Mouse (Mus musculus) hematopoietic stem cell, adult 5-6 weeks (primary cell): ENCODE measurements around the gene Ctrl. TPM values are rescaled to one million over a fixed set of nuclear protein-coding genes. Genes with fewer than 3 reads are reported as not detected.

Source experiments
- ATAC-seq, 2 experiments: fragments of 125-278 bp in 1 of 2; replicated peaks in 1 of 2; 2 replicates each; pipeline ENCODE4 v1.8.0; 2016 to 2017; ENCODE audit warnings: inconsistent platforms in 2 of 2, mild to moderate bottlenecking in 2 of 2, moderate number of reproducible peaks in 2 of 2, low read depth in 1 of 2, moderate TSS enrichment in 1 of 2; ENCODE audit not compliant: low FRiP score in 2 of 2, poor library complexity in 2 of 2, severe bottlenecking in 2 of 2, insufficient read depth in 1 of 2, low TSS enrichment in 1 of 2
- total RNA-seq: library from RNA; stranded (forward); fragments of 172-1452, 232-1000 nt; gene quantifications from 2 replicates; pipeline ENCODE4 v1.2.3, GENCODE M21; 2017

Gene Ctrl
- total RNA-seq, 1 experiment from 2014 or later, result not detected

- no peak for ATAC-seq
Measured at GRCm38 (mm10) chr8:105949350-105949749, 15.7 kb upstream of the Ctrl start.

GRCm38 (mm10) chr8:105943321-105943739 lies 9.7 kb upstream of the Ctrl start, which contains the start of gene Lcat:
Gene Lcat (minus strand): TSS chr8:105943382.
- ATAC-seq, result no peak

- no peak for ATAC-seq
Measured at GRCm38 (mm10) chr8:105942542-105942941, 8.9 kb upstream of the Ctrl start.

GRCm38 (mm10) chr8:105942026-105942425 lies 8.4 kb upstream of the Ctrl start:
- no peak for ATAC-seq

- ATAC-seq, result peak; percentile 19 to 46; a peak in 3 of 4 replicates
Measured at GRCm38 (mm10) chr8:105938306-105938669, 4.6 kb upstream of the Ctrl start, which contains the start of gene Psmb10. Gene Psmb10 (minus strand): TSS chr8:105938444.

- peak; percentile 42 to 65 for ATAC-seq
Measured at GRCm38 (mm10) chr8:105937496-105938305, 4.0 kb upstream of the Ctrl start.

- ATAC-seq, result peak; percentile 79 to 80
Measured at GRCm38 (mm10) chr8:105936866-105937475, 3.3 kb upstream of the Ctrl start.

GRCm38 (mm10) chr8:105935863-105936603 lies 2.4 kb upstream of the Ctrl start:
- no peak for ATAC-seq

GRCm38 (mm10) chr8:105935105-105935504 lies 1.4 kb upstream of the Ctrl start:
- ATAC-seq, result no peak

GRCm38 (mm10) chr8:105932525-105932924 lies 1.1 kb downstream of the Ctrl start:
- ATAC-seq, result no peak

GRCm38 (mm10) chr8:105931271-105931670 lies 2.4 kb downstream of the Ctrl start:
- ATAC-seq, result no peak

- peak; percentile 79 to 89; a peak in 3 of 4 replicates for ATAC-seq
Measured at GRCm38 (mm10) chr8:105930602-105931001, 3.1 kb downstream of the Ctrl start.

- ATAC-seq, result no peak
Measured at GRCm38 (mm10) chr8:105925123-105925522, 8.5 kb downstream of the Ctrl start.

- no peak for ATAC-seq
Measured at GRCm38 (mm10) chr8:105919390-105919789, 14.3 kb downstream of the Ctrl start.

- peak; percentile 9 to 44; a peak in 1 of 4 replicates for ATAC-seq
Measured at GRCm38 (mm10) chr8:105900941-105901616, 32.6 kb downstream of the Ctrl start.

GRCm38 (mm10) chr8:105900180-105900940 lies 33.3 kb downstream of the Ctrl start, which contains the start of gene Pskh1:
Gene Pskh1 (plus strand): TSS chr8:105900441.
- ATAC-seq, result peak; percentile 95 to 96
